Mouse (Mus musculus) thymus, adult 2 months (tissue): ENCODE measurements around the gene Adamts1.

Experiments used
- CTCF ChIP-seq: fragments of 200-500 bp; IDR thresholded peaks from 2 replicates; pipeline ENCODE4 v1.5.1; 2012; ENCODE audit warnings: mild to moderate bottlenecking, control low read depth, low read length, moderate library complexity, borderline replicate concordance; ENCODE audit not compliant: control insufficient read depth, poor library complexity, insufficient read depth; ENCODE audit errors: extremely low read depth
- POLR2A ChIP-seq: fragments of 200-500 bp; IDR thresholded peaks from 2 replicates; pipeline ENCODE4 v1.6.1; 2012; ENCODE audit warnings: mild to moderate bottlenecking, low read length, control low read depth, moderate library complexity; ENCODE audit not compliant: control insufficient read depth, poor library complexity, insufficient read depth; ENCODE audit errors: extremely low read depth

GRCm38 (mm10) chr16:85799971-85800370, 2.9 kb downstream of the Adamts1 start:
- TF ChIP-seq CTCF (no peak), POLR2A (no peak)
